Mouse (Mus musculus): ENCODE data around the gene Ndufaf1.

Gene Ndufaf1

DNA sequence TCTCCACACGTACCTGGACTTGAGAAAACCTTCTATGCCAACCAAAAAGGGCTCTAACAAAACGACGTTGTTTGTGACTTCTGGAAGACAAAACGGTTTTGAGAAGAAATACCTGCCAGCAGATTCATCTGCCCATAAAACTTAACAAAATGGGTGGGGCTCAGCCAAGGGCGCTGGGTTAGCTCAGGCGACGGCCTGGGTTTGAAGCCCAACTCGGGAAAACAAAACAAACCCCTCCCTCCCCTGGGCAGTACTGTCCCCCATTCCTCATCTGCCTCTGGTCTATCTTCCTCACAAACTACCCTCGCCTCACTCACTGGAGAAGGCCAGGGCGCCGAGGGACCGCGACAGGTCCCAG lies 44.8 kb downstream of the Ndufaf1 start:
- DNase-seq (ENCODE audit: low spot score in 2 of 2): no peak

DNA sequence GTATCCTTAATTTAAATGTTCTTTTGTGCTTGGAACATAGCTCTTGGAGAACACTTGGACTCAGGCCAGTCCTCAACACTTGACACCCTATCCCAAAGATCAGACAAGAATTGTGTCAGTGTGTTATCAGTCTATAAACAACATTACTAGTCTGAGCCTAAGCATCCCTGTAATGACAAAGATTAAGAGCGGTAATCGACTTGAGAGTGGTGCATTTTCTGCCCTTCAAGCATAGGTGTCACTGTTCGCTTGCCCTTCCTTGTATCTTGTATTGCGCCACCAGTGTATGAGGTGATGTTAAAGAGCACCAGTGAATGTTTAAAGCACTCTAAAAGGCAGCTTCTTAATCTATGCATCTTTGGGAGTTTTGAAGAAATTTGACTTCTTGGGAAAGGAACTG lies 55.6 kb downstream of the Ndufaf1 start:
- no peak for DNase-seq (ENCODE audit: low spot score in 2 of 2)
